Mouse (Mus musculus) forelimb bud, embryonic 11.5 days (tissue): ENCODE data around the gene Nampt.
"Not testable (repeated sequence)": the region's sequence is repeated elsewhere in the genome, so short reads cannot be mapped to it uniquely, and the experiment has no call there.

Source experiments
- DNase-seq: peaks from one replicate; pipeline ENCODE4 v3.0.0-alpha.2; 2012; ENCODE audit warnings: low read depth, low spot score

The Nampt gene

GRCm38 (mm10) chr12:32841442-32841900 lies 22.1 kb downstream of the Nampt start:
- no peak for DNase-seq

GRCm38 (mm10) chr12:32846325-32846724 lies 27.0 kb downstream of the Nampt start:
- DNase-seq, result no peak

GRCm38 (mm10) chr12:32853757-32854156 lies 34.4 kb downstream of the Nampt start:
- no peak for DNase-seq

GRCm38 (mm10) chr12:32854866-32855265 lies 35.5 kb downstream of the Nampt start:
- DNase-seq, result no peak

GRCm38 (mm10) chr12:32855398-32855797 lies 36.1 kb downstream of the Nampt start:
- no peak for DNase-seq

- DNase-seq, result no peak
Measured at GRCm38 (mm10) chr12:32856707-32857511, 37.6 kb downstream of the Nampt start.

- no peak for DNase-seq
Measured at GRCm38 (mm10) chr12:32858444-32858843, 39.1 kb downstream of the Nampt start.

- DNase-seq, result no peak
Measured at GRCm38 (mm10) chr12:32860820-32861219, 41.5 kb downstream of the Nampt start.

GRCm38 (mm10) chr12:32870815-32871214 lies 51.5 kb downstream of the Nampt start:
- DNase-seq, result no peak

- no peak for DNase-seq
Measured at GRCm38 (mm10) chr12:32877500-32877899, 58.2 kb downstream of the Nampt start.

GRCm38 (mm10) chr12:32877964-32878571 lies 58.7 kb downstream of the Nampt start:
- no peak for DNase-seq

GRCm38 (mm10) chr12:32879371-32879770 lies 60.0 kb downstream of the Nampt start:
- no peak for DNase-seq

GRCm38 (mm10) chr12:32884356-32884755 lies 65.0 kb downstream of the Nampt start:
- no peak for DNase-seq

GRCm38 (mm10) chr12:32885041-32885440 lies 65.7 kb downstream of the Nampt start:
- DNase-seq, result no peak

GRCm38 (mm10) chr12:32886353-32886752 lies 67.0 kb downstream of the Nampt start:
- no peak for DNase-seq

GRCm38 (mm10) chr12:32888226-32888625 lies 68.9 kb downstream of the Nampt start:
- no peak for DNase-seq

GRCm38 (mm10) chr12:32889846-32890245 lies 70.5 kb downstream of the Nampt start:
- DNase-seq, result no peak

GRCm38 (mm10) chr12:32890455-32890854 lies 71.1 kb downstream of the Nampt start:
- no peak for DNase-seq

GRCm38 (mm10) chr12:32891271-32891670 lies 71.9 kb downstream of the Nampt start:
- not testable (repeated sequence) for DNase-seq

GRCm38 (mm10) chr12:32893212-32893611 lies 73.9 kb downstream of the Nampt start:
- no peak for DNase-seq

- DNase-seq, result no peak
Measured at GRCm38 (mm10) chr12:32895806-32896205, 76.5 kb downstream of the Nampt start.

- DNase-seq, result no peak
Measured at GRCm38 (mm10) chr12:32896496-32896895, 77.2 kb downstream of the Nampt start.
